Mouse (Mus musculus) CH12.LX (cell line): Measurements from ENCODE around the gene Farp1.
A peak's percentile ranks its signal among the peaks of the same experiment; 100 is the strongest.

Experiments
- CTCF ChIP-seq, 2 experiments: IDR thresholded peaks in 1 of 2; conservative IDR thresholded peaks in 1 of 2; 2 replicates each; pipeline ENCODE4 v1.5.1; 2011 to 2012; ENCODE audit warnings: low read depth in 2 of 2, low read length in 2 of 2, improper control_type of control experiment in 1 of 2, inconsistent platforms in 1 of 2, mild to moderate bottlenecking in 1 of 2, moderate library complexity in 1 of 2
- HCFC1 ChIP-seq: IDR thresholded peaks from 2 replicates; pipeline ENCODE4 v1.6.1; 2012; ENCODE audit warnings: low read depth, mild to moderate bottlenecking, inconsistent platforms, low read length, improper control_type of control experiment
- POLR2A ChIP-seq: IDR thresholded peaks from 2 replicates; pipeline ENCODE4 v1.6.1; 2011; ENCODE audit warnings: low read depth, mild to moderate bottlenecking, improper control_type of control experiment, low read length
- RAD21 ChIP-seq: IDR thresholded peaks from 2 replicates; pipeline ENCODE4 v1.6.1; 2011; ENCODE audit warnings: low read depth, mild to moderate bottlenecking, low read length, improper control_type of control experiment, moderate library complexity
- RCOR1 ChIP-seq: conservative IDR thresholded peaks from 2 replicates; pipeline ENCODE4 v1.6.1; 2012; ENCODE audit warnings: low read depth, mild to moderate bottlenecking, inconsistent platforms, low read length, improper control_type of control experiment
- SIN3A ChIP-seq: IDR thresholded peaks from 2 replicates; pipeline ENCODE4 v1.6.1; 2012; ENCODE audit warnings: low read length, improper control_type of control experiment, inconsistent platforms
- TBP ChIP-seq: conservative IDR thresholded peaks from 2 replicates; pipeline ENCODE4 v1.6.1; 2011; ENCODE audit warnings: low read depth, low read length, improper control_type of control experiment
- ZNF384 ChIP-seq: IDR thresholded peaks from 2 replicates; pipeline ENCODE4 v1.6.1; 2012; ENCODE audit warnings: low read depth, low read length, improper control_type of control experiment, inconsistent platforms

GRCm38 (mm10) chr14:121326432-121326831 lies 291.4 kb downstream of the Farp1 start:
- no peak for TF ChIP-seq CTCF (conservative IDR thresholded peaks at IDR 0.05 in 1 of 2, IDR thresholded peaks at IDR 0.05 in 1 of 2; ENCODE audit: low read depth in 2 of 2, low read length in 2 of 2)
- no peak for TF ChIP-seq ZNF384
- no peak for TF ChIP-seq RAD21
- TF ChIP-seq HCFC1, result peak; percentile 47; the same call in 1 of the 2 replicates
- no peak for TF ChIP-seq RCOR1
- TF ChIP-seq TBP, result no peak
- no peak for TF ChIP-seq SIN3A
- no peak for TF ChIP-seq POLR2A
